Mouse (Mus musculus) heart, embryonic 14.5 days (tissue): Measurements from ENCODE around the gene Nepn. TPM values are rescaled to one million over a fixed set of nuclear protein-coding genes. Genes with fewer than 3 reads are reported as not detected.

ENCODE experiments used
- ATAC-seq: fragments of 200-750 bp; cut with Nextera tagmentation; 2 replicates; pipeline ENCODE4 v1.8.0; 2017; ENCODE audit warnings: low read depth, moderate TSS enrichment; ENCODE audit not compliant: insufficient number of reproducible peaks, insufficient read depth, low FRiP score
- H3K27ac ChIP-seq, 2 experiments: fragments of 200-500 bp in 1 of 2; fragments of 300-500 bp in 1 of 2; sonication (generic) in 1 of 2; replicated peaks in 1 of 2; 2 replicates each; pipeline ENCODE4 v1.5.1; 2012 to 2014; ENCODE audit warnings: low read depth in 2 of 2, low read length in 2 of 2, control low read depth in 1 of 2, mild to moderate bottlenecking in 1 of 2, mixed read lengths in 1 of 2; ENCODE audit not compliant: control insufficient read depth in 1 of 2, insufficient read depth in 1 of 2
- H3K27me3 ChIP-seq: fragments of 300-500 bp; sonication (generic); 2 replicates; pipeline ENCODE4 v1.6.1; 2014; ENCODE audit warnings: mild to moderate bottlenecking, low read length, control low read depth; ENCODE audit not compliant: control insufficient read depth, insufficient read depth
- H3K36me3 ChIP-seq: fragments of 300-500 bp; sonication (generic); 2 replicates; pipeline ENCODE4 v1.6.1; 2014; ENCODE audit warnings: mild to moderate bottlenecking, control low read depth, low read length, mixed read lengths; ENCODE audit not compliant: control insufficient read depth, insufficient read depth
- H3K4me1 ChIP-seq, 2 experiments: fragments of 200-500 bp in 1 of 2; fragments of 300-500 bp in 1 of 2; sonication (generic) in 1 of 2; 2 replicates each; pipeline ENCODE4 v1.6.1; 2012 to 2014; ENCODE audit warnings: low read length in 2 of 2, control low read depth in 1 of 2, mixed read lengths in 1 of 2; ENCODE audit not compliant: control insufficient read depth in 2 of 2, insufficient read depth in 2 of 2
- H3K4me2 ChIP-seq: fragments of 300-500 bp; sonication (generic); 2 replicates; pipeline ENCODE4 v1.6.1; 2014; ENCODE audit warnings: mild to moderate bottlenecking, low read length
- H3K4me3 ChIP-seq, 2 experiments: fragments of 200-500 bp in 1 of 2; fragments of 300-500 bp in 1 of 2; sonication (generic) in 1 of 2; 2 replicates each; pipeline ENCODE4 v1.5.1; 2012 to 2014; ENCODE audit warnings: low read length in 2 of 2, mild to moderate bottlenecking in 2 of 2, control low read depth in 1 of 2, low read depth in 1 of 2, moderate library complexity in 1 of 2; ENCODE audit not compliant: control insufficient read depth in 1 of 2, insufficient read depth in 1 of 2
- H3K9ac ChIP-seq: fragments of 300-500 bp; sonication (generic); 2 replicates; pipeline ENCODE4 v1.6.1; 2014; ENCODE audit warnings: mild to moderate bottlenecking, low read length
- H3K9me3 ChIP-seq: fragments of 300-500 bp; sonication (generic); 2 replicates; pipeline ENCODE4 v1.6.1; 2016; ENCODE audit warnings: low read length, control low read depth; ENCODE audit not compliant: control insufficient read depth
- WGBS: fragments of 180-500 bp; shearing (Covaris S2); extraction: QIAGEN DNeasy Blood & Tissue Kit; methylation state at CpG from one replicate; pipeline ENCODE4 v1.1.7; 2014; 5-methylcytosine and 5-hydroxymethylcytosine counted together
- polyA plus RNA-seq: library from polyadenylated mRNA; unstranded; fragments of >200 nt; fragmentation: Nextera tagmentation; extraction: Ambion mirVana; gene quantifications from 2 replicates; pipeline ENCODE4 v1.2.1, GENCODE M21; 2014

Gene Nepn
- polyA plus RNA-seq, 1 experiment from 2014 or later: not detected

- peaks cover 88% of the 10 kb centered on the region for H3K36me3 ChIP-seq
- H3K4me3 ChIP-seq: no peak overlapping the region
- ATAC-seq: no peak
- 87% methylated on average over 8 of the region's 8 CpGs for WGBS
- no peak overlapping the region for H3K4me2 ChIP-seq
- H3K9ac ChIP-seq: no peak overlapping the region
- H3K27ac ChIP-seq: no peak overlapping the region
- no peaks in the 10 kb centered on the region for H3K27me3 ChIP-seq
- no peaks in the 10 kb centered on the region for H3K4me1 ChIP-seq
- H3K9me3 ChIP-seq: no peaks in the 10 kb centered on the region
Measured at GRCm38 (mm10) chr10:52434836-52435235, 46.1 kb downstream of the Nepn start.

Other genes starting within 250 kb of the Nepn start
- gene Ros1, start 193.7 kb upstream of the Nepn start, polyA plus RNA-seq: not detected in 2 replicates
- 5.8 and 6.3 TPM in 2 replicates for gene Dcbld1, start 155.4 kb upstream of the Nepn start, polyA plus RNA-seq
- not detected in 2 replicates for gene Gm26741, start 30.2 kb upstream of the Nepn start, polyA plus RNA-seq
- gene Gopc, start 6.8 kb upstream of the Nepn start, polyA plus RNA-seq: 13.2 and 13.4 TPM in 2 replicates
- 8.7 and 10.1 TPM in 2 replicates for gene Nus1, start 28.6 kb downstream of the Nepn start, polyA plus RNA-seq